8 mouse cellular contexts compared by ENCODE assay signal in the genomic region with DNA sequence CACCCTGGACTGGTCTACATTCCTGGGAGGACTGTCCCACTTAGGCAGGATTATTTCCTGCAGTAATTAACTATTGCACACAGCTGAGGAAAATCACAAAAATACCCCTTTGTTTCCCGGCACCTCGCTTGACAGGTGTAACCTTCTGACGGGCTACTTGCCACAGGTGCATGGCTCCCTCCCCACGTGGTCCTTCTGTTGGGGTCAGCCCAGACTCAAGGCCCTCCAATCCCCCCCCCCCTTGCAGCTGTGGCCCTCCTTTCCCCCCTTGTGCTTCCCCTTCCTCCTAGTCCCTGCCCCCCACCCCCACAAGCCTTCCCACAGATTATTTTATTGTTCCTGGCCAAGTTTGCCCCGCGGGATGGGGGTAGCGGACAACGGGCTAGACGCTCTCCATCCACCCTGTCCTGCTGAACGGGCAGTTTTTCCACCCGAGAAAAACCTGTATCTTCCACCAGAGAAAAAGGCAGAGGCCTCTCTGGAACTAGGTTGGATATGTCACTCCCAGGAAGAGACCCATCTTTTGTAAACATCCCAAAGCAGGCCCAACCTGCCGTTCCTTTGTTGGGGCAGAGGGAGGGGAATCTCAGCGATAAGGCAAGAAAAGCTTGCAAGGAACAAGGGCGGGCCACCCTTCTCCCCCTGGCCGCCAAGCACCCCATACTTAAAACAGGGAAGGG. TPM values are rescaled to one million over a fixed set of nuclear protein-coding genes. Genes with fewer than 3 reads are reported as not detected.
A peak's percentile ranks its signal among the peaks of the same experiment; 100 is the strongest.
DNase-seq lines count a peak whose midpoint lies in the region; ATAC-seq and TF ChIP-seq lines count a peak whose summit lies in the region.

No protein-coding gene starts in this region.

- H3K27ac ChIP-seq in gastrocnemius, adult 2 months = peak overlapping the region; percentile 100
- H3K27ac ChIP-seq in hindbrain, embryonic 12.5 days = peak overlapping the region; percentile 100
- H3K27ac ChIP-seq in liver, postnatal 0 days (ENCODE audit: low read depth) = peak overlapping the region; percentile 99

- DNase-seq in gastrocnemius, adult 2 months = no peak
- no peak for DNase-seq in gastrocnemius, postnatal 36 days
- DNase-seq in A20 (ENCODE audit: low read depth, low spot score) = peak; percentile 54
- peak; percentile 30 to 33 for DNase-seq in cerebellum, postnatal 25 days
- peak; percentile 28 for DNase-seq in liver, postnatal 0 days
- peak; percentile 9 for DNase-seq in retina, embryonic 14.5 days (ENCODE audit: low spot score)
- DNase-seq in spleen, postnatal 4 days (ENCODE audit: low spot score in 2 of 2) = no peak

- H3K4me3 ChIP-seq in gastrocnemius, adult 2 months = peak overlapping the region; percentile 88
- peak overlapping the region; percentile 97 for H3K4me3 ChIP-seq in hindbrain, embryonic 12.5 days
- peak overlapping the region; percentile 87 for H3K4me3 ChIP-seq in liver, postnatal 0 days (ENCODE audit: low read depth, low read length)

- intact Hi-C loops in gastrocnemius, adult 2 months (cut with DNase I) = loop anchor here (2.0 kb wide), 1 partner anchor 37 kb away; no protein-coding TSS in a partner anchor
- intact Hi-C loops in gastrocnemius, postnatal 36 days (cut with DNase I) = loop anchor here (5.0 kb wide), 1 partner anchor 37 kb away; no protein-coding TSS in a partner anchor

- no peak for TF ChIP-seq CTCF in gastrocnemius, adult 2 months (IDR thresholded peaks at IDR 0.05)
- no peak for TF ChIP-seq CTCF in liver, postnatal 0 days (IDR thresholded peaks at IDR 0.05; ENCODE audit: low read depth)

- peak overlapping the region; percentile 98 for H3K9ac ChIP-seq in hindbrain, embryonic 12.5 days
- H3K9ac ChIP-seq in liver, postnatal 0 days (replicated peaks) = peak overlapping the region; percentile 69

- no peaks in the 10 kb centered on the region for H3K9me3 ChIP-seq in hindbrain, embryonic 12.5 days (replicated peaks)
- no peaks in the 10 kb centered on the region for H3K9me3 ChIP-seq in liver, postnatal 0 days (ENCODE audit: low read length)

- ATAC-seq in hindbrain, embryonic 12.5 days (ENCODE audit: low FRiP score) = no peak
- ATAC-seq in liver, postnatal 0 days = no peak

- TF ChIP-seq EP300 in liver, postnatal 0 days (IDR thresholded peaks at IDR 0.05; ENCODE audit: low read depth) = no peak

- 0% methylated on average over 15 of the region's 15 CpGs for WGBS in hindbrain, embryonic 12.5 days
- WGBS in liver, postnatal 0 days (ENCODE audit: insufficient replicate concordance) = 1% methylated on average over 15 of the region's 15 CpGs

- H3K27me3 ChIP-seq in hindbrain, embryonic 12.5 days = no peaks in the 10 kb centered on the region
- no peaks in the 10 kb centered on the region for H3K27me3 ChIP-seq in liver, postnatal 0 days (ENCODE audit: insufficient read depth, low read length)

- H3K4me1 ChIP-seq in hindbrain, embryonic 12.5 days = peaks cover 26% of the 10 kb centered on the region
- peaks cover 20% of the 10 kb centered on the region for H3K4me1 ChIP-seq in liver, postnatal 0 days (ENCODE audit: insufficient read depth)

- peak overlapping the region; percentile 92 for H3K4me2 ChIP-seq in hindbrain, embryonic 12.5 days (replicated peaks)
- peak overlapping the region; percentile 81 for H3K4me2 ChIP-seq in liver, postnatal 0 days (ENCODE audit: low read depth, low read length)

- H3K36me3 ChIP-seq in hindbrain, embryonic 12.5 days = peaks cover 17% of the 10 kb centered on the region
- peaks cover 9% of the 10 kb centered on the region; the same call in 1 of the 2 replicates for H3K36me3 ChIP-seq in liver, postnatal 0 days (replicated peaks; ENCODE audit: insufficient read depth, low read length)

RNA-seq across cellular contexts. Expression of a gene that starts 2.2 kb away (rescaled TPM):
- total RNA-seq in gastrocnemius, adult 2 months (2021) = 100 to 1,000 TPM; 121 to 128 TPM
- total RNA-seq in gastrocnemius, postnatal 36 days (2021) = 100 to 1,000 TPM; 102 to 112 TPM
- polyA plus RNA-seq in hindbrain, embryonic 12.5 days (2016; fragmentation: Nextera tagmentation; extraction: Ambion mirVana) = 557 and 561 TPM in 2 replicates
- polyA plus RNA-seq in liver, postnatal 0 days (2015; fragmentation: Nextera tagmentation; extraction: Ambion mirVana) = 206 and 208 TPM in 2 replicates

Comparison
In these comparisons a context has a peak if more than half of its experiments do, and no peak if none do; other contexts are left out.
1. DNase-seq: peak in A20 (single experiment), cerebellum, postnatal 25 days (2 of 2), liver, postnatal 0 days (single experiment) and retina, embryonic 14.5 days (single experiment); none in gastrocnemius, adult 2 months (single experiment), gastrocnemius, postnatal 36 days (0 of 2) and spleen, postnatal 4 days (0 of 2).
2. Peak in every context shown above with its lines, with median percentiles within 50 percentile points of each other: H3K27ac ChIP-seq and H3K4me3 ChIP-seq.